Mouse (Mus musculus): ENCODE data around the gene Rbpj. TPM values are rescaled to one million over a fixed set of nuclear protein-coding genes. Genes with fewer than 3 reads are reported as not detected.

Gene Rbpj
- 10.1 and 13.3 TPM in 2 replicates for polyA plus RNA-seq (2012; ENCODE audit: insufficient read depth, insufficient read length, missing spikeins)

- Histone ChIP-seq H3K4me3 (ENCODE audit: insufficient read depth, low read depth, low read length) (peak within 1 kb of the TSS; percentile 23), H3K4me1 (ENCODE audit: control insufficient read depth, insufficient read depth, insufficient read length, low read length) (0 out of 2 replicates have a peak, but pooled peaks cover 2% of the 10 kb centered on the region), H3K27ac (replicated peaks; ENCODE audit: low read depth, low read length) (peak within 1 kb of the TSS; percentile 55)
These were observed at the start of gene Rbpj for GRCm38 (mm10) chr5:53465883-53466282. Rbpj (plus strand) TSS chr5:53466152.

- Histone ChIP-seq H3K4me1 (ENCODE audit: control insufficient read depth, insufficient read depth, insufficient read length, low read length) (no peaks in the 10 kb centered on the region), H3K27ac (replicated peaks; ENCODE audit: low read depth, low read length) (no peak overlapping the region)
These were observed 45.2 kb upstream of the Rbpj start for GRCm38 (mm10) chr5:53420777-53421176.

GRCm38 (mm10) chr5:53421291-53421690 is 44.7 kb upstream of the Rbpj start:
- no peak overlapping the region for H3K27ac ChIP-seq (replicated peaks; ENCODE audit: low read depth, low read length)
- H3K4me3 ChIP-seq (ENCODE audit: insufficient read depth, low read depth, low read length), result no peak overlapping the region

More at GRCm38 (mm10) chr5:53420777-53421176, 45.2 kb upstream of the Rbpj start:
- H3K4me3 ChIP-seq (ENCODE audit: insufficient read depth, low read depth, low read length), result no peak overlapping the region

GRCm38 (mm10) chr5:53427411-53427810 is 38.5 kb upstream of the Rbpj start:
- Histone ChIP-seq H3K27ac (replicated peaks; ENCODE audit: low read depth, low read length) (no peak overlapping the region), H3K4me3 (ENCODE audit: insufficient read depth, low read depth, low read length) (no peak overlapping the region), H3K4me1 (ENCODE audit: control insufficient read depth, insufficient read depth, insufficient read length, low read length) (no peaks in the 10 kb centered on the region; the same call in 1 of the 2 replicates)

More at GRCm38 (mm10) chr5:53421291-53421690, 44.7 kb upstream of the Rbpj start:
- no peaks in the 10 kb centered on the region for H3K4me1 ChIP-seq (ENCODE audit: control insufficient read depth, insufficient read depth, insufficient read length, low read length)

GRCm38 (mm10) chr5:53429683-53430477 is 36.1 kb upstream of the Rbpj start:
- peak overlapping the region; percentile 33; the same call in 1 of the 2 replicates for H3K27ac ChIP-seq (replicated peaks; ENCODE audit: low read depth, low read length)
- H3K4me1 ChIP-seq (ENCODE audit: control insufficient read depth, insufficient read depth, insufficient read length, low read length), result no peaks in the 10 kb centered on the region; the same call in 1 of the 2 replicates
- no peak overlapping the region for H3K4me3 ChIP-seq (ENCODE audit: insufficient read depth, low read depth, low read length)

GRCm38 (mm10) chr5:53432451-53432850 is 33.5 kb upstream of the Rbpj start:
- Histone ChIP-seq H3K4me3 (ENCODE audit: insufficient read depth, low read depth, low read length) (no peak overlapping the region), H3K4me1 (ENCODE audit: control insufficient read depth, insufficient read depth, insufficient read length, low read length) (no peaks in the 10 kb centered on the region; the same call in 1 of the 2 replicates)

GRCm38 (mm10) chr5:53436905-53437632 is 28.9 kb upstream of the Rbpj start:
- peak overlapping the region; percentile 19; the same call in 1 of the 2 replicates for H3K27ac ChIP-seq (replicated peaks; ENCODE audit: low read depth, low read length)
- no peaks in the 10 kb centered on the region for H3K4me1 ChIP-seq (ENCODE audit: control insufficient read depth, insufficient read depth, insufficient read length, low read length)
- no peak overlapping the region for H3K4me3 ChIP-seq (ENCODE audit: insufficient read depth, low read depth, low read length)

More at GRCm38 (mm10) chr5:53432451-53432850, 33.5 kb upstream of the Rbpj start:
- no peak overlapping the region for H3K27ac ChIP-seq (replicated peaks; ENCODE audit: low read depth, low read length)

- no peak overlapping the region for H3K4me3 ChIP-seq (ENCODE audit: insufficient read depth, low read depth, low read length)
- no peaks in the 10 kb centered on the region for H3K4me1 ChIP-seq (ENCODE audit: control insufficient read depth, insufficient read depth, insufficient read length, low read length)
- H3K27ac ChIP-seq (replicated peaks; ENCODE audit: low read depth, low read length), result peak overlapping the region; percentile 46
These were observed 28.2 kb upstream of the Rbpj start for GRCm38 (mm10) chr5:53437767-53438166.

- Histone ChIP-seq H3K4me1 (ENCODE audit: control insufficient read depth, insufficient read depth, insufficient read length, low read length) (no peaks in the 10 kb centered on the region), H3K4me3 (ENCODE audit: insufficient read depth, low read depth, low read length) (no peak overlapping the region), H3K27ac (replicated peaks; ENCODE audit: low read depth, low read length) (peak overlapping the region; percentile 28; the same call in 1 of the 2 replicates)
These were observed 27.7 kb upstream of the Rbpj start for GRCm38 (mm10) chr5:53438268-53438667.

- Histone ChIP-seq H3K27ac (replicated peaks; ENCODE audit: low read depth, low read length) (no peak overlapping the region), H3K4me3 (ENCODE audit: insufficient read depth, low read depth, low read length) (no peak overlapping the region), H3K4me1 (ENCODE audit: control insufficient read depth, insufficient read depth, insufficient read length, low read length) (no peaks in the 10 kb centered on the region)
These were observed 26.3 kb upstream of the Rbpj start for GRCm38 (mm10) chr5:53439655-53440054.

GRCm38 (mm10) chr5:53444030-53444429 is 21.9 kb upstream of the Rbpj start:
- Histone ChIP-seq H3K4me1 (ENCODE audit: control insufficient read depth, insufficient read depth, insufficient read length, low read length) (no peaks in the 10 kb centered on the region), H3K27ac (replicated peaks; ENCODE audit: low read depth, low read length) (no peak overlapping the region), H3K4me3 (ENCODE audit: insufficient read depth, low read depth, low read length) (no peak overlapping the region)

GRCm38 (mm10) chr5:53450945-53451344 is 15.0 kb upstream of the Rbpj start:
- peak overlapping the region; percentile 72 for H3K27ac ChIP-seq (replicated peaks; ENCODE audit: low read depth, low read length)
- peaks cover 3% of the 10 kb centered on the region; the same call in 1 of the 2 replicates for H3K4me1 ChIP-seq (ENCODE audit: control insufficient read depth, insufficient read depth, insufficient read length, low read length)
- no peak overlapping the region for H3K4me3 ChIP-seq (ENCODE audit: insufficient read depth, low read depth, low read length)

- Histone ChIP-seq H3K4me3 (ENCODE audit: insufficient read depth, low read depth, low read length) (no peak overlapping the region), H3K4me1 (ENCODE audit: control insufficient read depth, insufficient read depth, insufficient read length, low read length) (peaks cover 3% of the 10 kb centered on the region; the same call in 1 of the 2 replicates), H3K27ac (replicated peaks; ENCODE audit: low read depth, low read length) (peak overlapping the region; percentile 58)
These were observed 14.1 kb upstream of the Rbpj start for GRCm38 (mm10) chr5:53451829-53452228.

- H3K27ac ChIP-seq (replicated peaks; ENCODE audit: low read depth, low read length), result no peak overlapping the region
- H3K4me3 ChIP-seq (ENCODE audit: insufficient read depth, low read depth, low read length), result no peak overlapping the region
- peaks cover 3% of the 10 kb centered on the region; the same call in 1 of the 2 replicates for H3K4me1 ChIP-seq (ENCODE audit: control insufficient read depth, insufficient read depth, insufficient read length, low read length)
These were observed 13.0 kb upstream of the Rbpj start for GRCm38 (mm10) chr5:53452920-53453319.

- Histone ChIP-seq H3K27ac (replicated peaks; ENCODE audit: low read depth, low read length) (peak overlapping the region; percentile 75), H3K4me1 (ENCODE audit: control insufficient read depth, insufficient read depth, insufficient read length, low read length) (peaks cover 3% of the 10 kb centered on the region; the same call in 1 of the 2 replicates), H3K4me3 (ENCODE audit: insufficient read depth, low read depth, low read length) (no peak overlapping the region)
These were observed 11.2 kb upstream of the Rbpj start for GRCm38 (mm10) chr5:53454706-53455105.
